Mouse (Mus musculus): ENCODE results near the gene Yeats4. TPM values are rescaled to one million over a fixed set of nuclear protein-coding genes. Genes with fewer than 3 reads are reported as not detected.
"Not testable (repeated sequence)": the region's sequence is repeated elsewhere in the genome, so short reads cannot be mapped to it uniquely, and the experiment has no call there.

The Yeats4 gene
- polyA plus RNA-seq, 1 experiment: 19.8 TPM

DNA sequence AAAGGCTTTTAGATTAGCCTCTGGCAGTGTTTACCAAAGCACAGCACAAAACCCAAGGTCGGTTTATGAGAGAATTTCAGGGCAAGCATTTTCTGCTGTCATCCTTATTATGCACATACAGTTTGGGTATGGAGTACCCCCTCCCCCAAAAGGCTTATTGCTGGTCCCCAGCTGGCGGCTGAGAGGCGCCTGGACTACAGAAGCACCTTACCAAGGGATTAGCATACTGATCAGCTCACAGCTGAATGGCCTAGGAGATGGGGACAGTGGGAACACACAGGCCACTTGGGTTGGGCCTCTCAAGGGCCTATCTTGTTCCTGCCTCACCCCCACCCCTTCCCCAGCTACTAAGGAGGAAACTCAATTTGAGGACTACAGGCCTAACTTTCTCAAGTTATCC, 1.5 kb downstream of the Yeats4 start:
- TF ChIP-seq POLR2A (IDR thresholded peaks at IDR 0.05; ENCODE audit: borderline replicate concordance, extremely low read depth, low read depth, low read length) (no peak), CTCF (IDR thresholded peaks at IDR 0.05; ENCODE audit: insufficient read depth, low read length) (no peak)
- 76% methylated on average over 3 of the region's 3 CpGs for WGBS

DNA sequence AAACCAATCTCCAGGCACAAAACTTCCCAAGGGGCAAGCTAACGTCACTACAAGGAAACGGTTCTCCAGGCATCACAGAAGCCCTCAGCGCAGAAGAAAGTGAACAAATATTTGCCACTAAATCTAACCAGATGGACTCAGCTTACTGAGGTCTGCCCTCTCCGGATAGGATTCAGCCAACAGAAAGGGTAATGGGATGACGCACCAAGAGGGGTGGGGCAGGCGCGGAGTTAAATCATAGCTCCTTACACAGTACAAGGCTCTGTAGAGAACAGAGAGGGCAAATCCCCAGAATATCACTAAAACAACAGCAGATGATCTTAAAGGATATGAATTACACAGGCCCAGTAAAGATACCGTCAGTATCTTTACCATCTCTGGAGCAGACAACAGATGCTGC, 6.0 kb downstream of the Yeats4 start:
- no peak for DNase-seq

More for the DNA sequence above, 1.5 kb downstream of the Yeats4 start:
- DNase-seq: no peak
- Histone ChIP-seq H3K4me1 (ENCODE audit: control insufficient read depth, insufficient read depth, low read length) (peaks cover 7% of the 10 kb centered on the region; the same call in 1 of the 2 replicates), H3K4me3 (replicated peaks; ENCODE audit: extremely low read depth, low read depth, low read length) (no peak overlapping the region)

DNA sequence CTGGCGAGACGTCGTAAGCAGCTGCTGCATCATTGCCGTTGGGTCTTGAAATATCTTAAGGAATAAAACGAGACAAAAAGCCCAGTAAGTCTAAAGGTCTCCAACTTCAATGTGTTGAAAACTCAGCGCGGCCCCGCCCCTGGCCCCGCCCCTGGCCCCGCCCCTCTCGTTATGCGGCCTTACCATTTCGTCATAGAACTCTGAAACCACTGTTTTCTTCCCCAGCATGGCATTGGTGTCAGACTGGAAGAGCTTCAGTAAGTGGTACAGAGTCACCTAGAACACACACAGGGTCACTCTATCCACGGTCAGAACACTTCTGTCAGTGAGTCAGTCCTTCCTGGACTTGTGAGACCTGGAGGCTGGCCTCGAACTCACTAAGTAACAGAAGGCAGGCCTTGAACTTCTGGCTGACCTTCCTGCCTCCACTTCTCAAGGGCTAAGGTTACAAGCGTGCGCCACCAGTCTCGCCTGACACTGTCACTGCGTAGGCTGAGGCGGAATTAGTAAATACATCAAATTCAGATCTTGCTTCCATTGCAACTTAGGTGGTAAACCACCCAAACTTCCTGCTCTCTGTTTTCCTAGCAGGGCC, 7.0 kb downstream of the Yeats4 start:
- 79% methylated on average over 20 of the region's 20 CpGs for WGBS
- Histone ChIP-seq H3K4me3 (replicated peaks; ENCODE audit: extremely low read depth, low read depth, low read length) (no peak overlapping the region), H3K4me1 (ENCODE audit: control insufficient read depth, insufficient read depth, low read length) (no peaks in the 10 kb centered on the region)
- TF ChIP-seq POLR2A (IDR thresholded peaks at IDR 0.05; ENCODE audit: borderline replicate concordance, extremely low read depth, low read depth, low read length) (no peak), CTCF (IDR thresholded peaks at IDR 0.05; ENCODE audit: insufficient read depth, low read length) (no peak)
- DNase-seq: no peak

More for the DNA sequence above, 6.0 kb downstream of the Yeats4 start:
- Histone ChIP-seq H3K4me3 (replicated peaks; ENCODE audit: extremely low read depth, low read depth, low read length) (no peak overlapping the region), H3K4me1 (ENCODE audit: control insufficient read depth, insufficient read depth, low read length) (no peaks in the 10 kb centered on the region)
- TF ChIP-seq POLR2A (IDR thresholded peaks at IDR 0.05; ENCODE audit: borderline replicate concordance, extremely low read depth, low read depth, low read length): no peak
- no peak for TF ChIP-seq CTCF (IDR thresholded peaks at IDR 0.05; ENCODE audit: insufficient read depth, low read length)
- WGBS: 94% methylated on average over 8 of the region's 8 CpGs

DNA sequence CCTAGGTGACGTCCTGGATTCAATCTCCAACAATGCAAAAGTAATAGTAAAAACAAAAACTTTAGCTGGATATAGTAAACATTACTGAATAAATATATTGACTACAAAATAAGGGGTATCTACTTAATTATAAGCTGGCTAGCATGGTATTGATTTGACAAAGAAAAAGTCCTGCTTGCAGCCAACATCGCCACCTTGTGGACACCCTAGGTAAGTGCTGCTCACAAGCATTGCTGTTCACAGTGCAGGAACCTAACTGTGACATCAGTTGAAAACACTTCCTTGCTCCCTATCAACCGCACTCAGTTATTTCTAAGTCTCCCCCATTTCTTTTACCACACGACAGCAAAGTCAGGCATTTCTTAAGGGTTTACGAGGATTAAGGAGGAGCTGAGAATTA, 7.5 kb downstream of the Yeats4 start:
- Histone ChIP-seq H3K4me3 (replicated peaks; ENCODE audit: extremely low read depth, low read depth, low read length) (no peak overlapping the region), H3K4me1 (ENCODE audit: control insufficient read depth, insufficient read depth, low read length) (no peaks in the 10 kb centered on the region)
- DNase-seq: no peak
- WGBS: 66% methylated on average over 5 of the region's 5 CpGs
- TF ChIP-seq POLR2A (IDR thresholded peaks at IDR 0.05; ENCODE audit: borderline replicate concordance, extremely low read depth, low read depth, low read length): no peak
- peak; percentile 85 for TF ChIP-seq CTCF (IDR thresholded peaks at IDR 0.05; ENCODE audit: insufficient read depth, low read length)

DNA sequence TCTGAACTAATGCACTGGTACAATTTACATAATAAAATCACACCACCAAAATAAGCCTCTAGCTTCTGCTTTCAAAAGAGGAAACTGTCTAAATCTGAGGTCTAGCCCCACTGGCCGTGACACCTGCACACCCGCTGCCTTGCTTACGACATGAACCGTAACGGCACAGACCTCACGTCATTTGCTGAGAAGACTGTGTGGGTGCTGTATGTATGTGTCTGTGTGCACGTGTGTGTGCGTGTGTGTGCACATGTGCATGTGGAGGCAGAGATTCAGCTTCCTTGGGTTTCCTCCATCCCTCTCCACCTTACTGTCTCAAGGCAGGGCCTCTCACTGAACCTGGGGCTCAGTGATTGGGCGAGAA, 8.2 kb downstream of the Yeats4 start:
- WGBS: 89% methylated on average over 9 of the region's 9 CpGs
- no peak overlapping the region for H3K4me3 ChIP-seq (replicated peaks; ENCODE audit: extremely low read depth, low read depth, low read length)
- no peaks in the 10 kb centered on the region for H3K4me1 ChIP-seq (ENCODE audit: control insufficient read depth, insufficient read depth, low read length)
- DNase-seq: no peak
- TF ChIP-seq POLR2A (IDR thresholded peaks at IDR 0.05; ENCODE audit: borderline replicate concordance, extremely low read depth, low read depth, low read length): no peak
- no peak for TF ChIP-seq CTCF (IDR thresholded peaks at IDR 0.05; ENCODE audit: insufficient read depth, low read length)

DNA sequence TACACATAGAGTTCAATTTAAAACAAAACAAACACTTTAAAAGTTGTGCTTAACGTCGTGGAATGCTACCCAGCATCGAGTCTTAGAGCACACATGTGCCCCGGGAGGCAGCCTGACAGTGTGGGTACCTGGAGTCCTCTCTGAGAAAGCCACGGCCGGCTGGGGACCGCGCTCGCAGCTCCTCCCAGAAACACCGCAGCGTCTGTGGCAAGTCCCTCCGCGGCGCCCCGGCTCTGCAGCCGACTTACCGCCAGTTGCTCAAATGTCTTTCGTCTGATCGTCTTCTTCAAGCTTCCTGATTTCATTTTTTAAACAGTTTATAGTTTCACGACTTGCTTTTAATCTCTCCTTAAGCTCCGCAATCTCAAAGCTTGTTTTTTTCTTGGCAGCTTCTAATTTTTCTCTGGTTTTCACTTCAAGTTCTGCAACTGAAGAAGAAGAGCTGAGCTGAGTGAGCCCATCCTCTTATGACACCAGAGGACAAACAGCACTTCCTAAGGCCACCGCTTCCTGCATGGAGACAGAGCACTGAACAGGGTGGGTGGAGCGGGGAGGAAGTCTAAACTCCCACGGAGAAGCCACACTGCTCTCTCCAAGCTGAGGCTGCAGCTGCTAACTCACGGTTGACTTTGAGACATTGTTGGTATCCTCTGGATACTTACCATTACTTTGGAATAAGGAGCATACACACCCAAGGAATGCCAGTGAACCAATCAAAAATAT, 8.7 kb downstream of the Yeats4 start:
- no peak for DNase-seq
- Histone ChIP-seq H3K4me1 (ENCODE audit: control insufficient read depth, insufficient read depth, low read length) (no peaks in the 10 kb centered on the region), H3K4me3 (replicated peaks; ENCODE audit: extremely low read depth, low read depth, low read length) (no peak overlapping the region)
- no peak for TF ChIP-seq POLR2A (IDR thresholded peaks at IDR 0.05; ENCODE audit: borderline replicate concordance, extremely low read depth, low read depth, low read length)
- TF ChIP-seq CTCF (IDR thresholded peaks at IDR 0.05; ENCODE audit: insufficient read depth, low read length): no peak
- 69% methylated on average over 25 of the region's 25 CpGs for WGBS

DNA sequence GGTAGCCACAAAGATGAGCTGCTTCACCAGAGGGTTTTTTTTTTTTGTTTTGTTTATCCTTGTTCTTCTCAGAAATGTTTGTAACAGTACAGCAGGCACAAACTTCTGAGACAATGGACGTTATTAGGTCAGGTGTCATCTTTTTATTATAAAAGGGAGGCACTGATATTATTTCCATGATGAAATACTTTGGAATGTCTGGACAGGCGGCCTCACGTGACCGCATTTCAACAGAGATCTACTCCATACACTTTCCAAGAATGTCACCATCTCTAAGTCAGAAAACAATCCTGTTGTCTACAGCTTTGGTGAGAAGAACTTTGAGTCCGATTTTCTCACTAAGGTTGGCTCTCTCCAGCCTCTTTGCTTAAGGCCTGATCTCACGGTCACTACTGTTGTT, 13.3 kb downstream of the Yeats4 start:
- no peaks in the 10 kb centered on the region for H3K4me1 ChIP-seq (ENCODE audit: control insufficient read depth, insufficient read depth, low read length)
- WGBS: 62% methylated on average over 6 of the region's 6 CpGs
- no peak overlapping the region for H3K4me3 ChIP-seq (replicated peaks; ENCODE audit: extremely low read depth, low read depth, low read length)
- DNase-seq: no peak
- TF ChIP-seq POLR2A (IDR thresholded peaks at IDR 0.05; ENCODE audit: borderline replicate concordance, extremely low read depth, low read depth, low read length) (no peak), CTCF (IDR thresholded peaks at IDR 0.05; ENCODE audit: insufficient read depth, low read length) (no peak)

DNA sequence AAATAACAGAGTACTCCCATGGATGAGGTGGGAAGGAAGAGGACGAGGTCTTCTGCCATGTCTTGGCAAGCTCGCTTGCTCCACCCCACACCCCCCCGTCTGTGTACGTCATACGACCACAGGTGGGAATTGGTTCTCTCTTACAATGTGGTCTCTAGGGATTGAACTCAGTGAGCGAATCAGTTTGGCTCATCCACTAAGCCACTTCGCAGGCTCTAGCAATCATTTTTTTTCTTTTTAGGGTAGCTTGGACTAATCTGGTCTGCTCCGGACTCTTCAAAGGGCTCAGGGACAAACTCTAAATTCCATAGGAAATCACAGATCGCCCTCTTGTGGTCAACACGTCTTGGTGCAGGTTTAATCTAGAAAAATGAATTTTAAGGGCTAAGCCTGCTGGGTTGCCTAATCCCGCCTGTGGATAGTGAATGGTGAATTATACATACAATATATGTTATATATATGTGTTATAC, 14.8 kb downstream of the Yeats4 start:
- peak; percentile 38 for TF ChIP-seq CTCF (IDR thresholded peaks at IDR 0.05; ENCODE audit: insufficient read depth, low read length)
- TF ChIP-seq POLR2A (IDR thresholded peaks at IDR 0.05; ENCODE audit: borderline replicate concordance, extremely low read depth, low read depth, low read length): no peak
- H3K4me3 ChIP-seq (replicated peaks; ENCODE audit: extremely low read depth, low read depth, low read length): peak overlapping the region; percentile 46
- H3K4me1 ChIP-seq (ENCODE audit: control insufficient read depth, insufficient read depth, low read length): no peaks in the 10 kb centered on the region
- WGBS: 7% methylated on average over 11 of the region's 11 CpGs
- DNase-seq: no peak

DNA sequence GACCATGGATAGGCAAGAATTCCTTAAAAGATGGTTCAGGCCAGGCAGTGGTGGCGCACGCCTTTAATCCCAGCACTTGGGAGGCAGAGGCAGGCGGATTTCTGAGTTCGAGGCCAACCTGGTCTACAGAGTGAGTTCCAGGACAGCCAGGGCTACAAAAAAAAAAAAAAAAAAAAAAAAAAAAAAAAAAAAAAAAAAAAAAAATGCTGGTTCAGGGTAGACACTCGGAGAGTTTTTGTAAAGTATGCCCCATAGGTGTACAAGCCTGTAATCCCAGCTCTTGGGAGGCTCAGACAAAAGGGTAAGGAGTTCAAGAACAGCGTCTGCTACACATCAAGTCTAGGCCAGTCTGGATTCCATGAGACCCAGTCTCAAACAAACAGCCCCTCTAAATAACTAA, 15.5 kb downstream of the Yeats4 start:
- H3K4me3 ChIP-seq (replicated peaks; ENCODE audit: extremely low read depth, low read depth, low read length); DNase-seq; H3K4me1 ChIP-seq (ENCODE audit: control insufficient read depth, insufficient read depth, low read length): not testable (repeated sequence)
- 86% methylated on average over 6 of the region's 6 CpGs for WGBS

DNA sequence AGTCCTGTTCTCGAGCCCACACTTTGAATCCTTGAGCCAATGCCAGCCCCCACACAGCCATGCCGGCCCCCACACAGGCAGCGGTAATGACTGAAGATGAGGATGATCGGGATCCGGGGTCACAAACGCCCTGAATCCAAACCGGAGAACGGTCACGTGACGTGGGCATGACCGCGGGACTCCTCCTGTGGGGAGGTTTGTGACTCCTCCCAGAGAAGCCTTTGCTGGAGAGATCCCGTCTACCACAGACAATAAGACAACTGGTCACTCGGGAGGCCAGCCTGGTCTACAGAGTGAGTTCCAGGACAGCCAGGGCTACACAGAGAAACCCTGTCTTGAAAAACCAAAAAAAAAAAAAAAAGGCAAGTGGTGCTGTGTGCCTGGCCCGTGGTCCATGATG, 16.1 kb downstream of the Yeats4 start:
- TF ChIP-seq POLR2A (IDR thresholded peaks at IDR 0.05; ENCODE audit: borderline replicate concordance, extremely low read depth, low read depth, low read length) (no peak), CTCF (IDR thresholded peaks at IDR 0.05; ENCODE audit: insufficient read depth, low read length) (no peak)
- H3K4me3 ChIP-seq (replicated peaks; ENCODE audit: extremely low read depth, low read depth, low read length): no peak overlapping the region
- WGBS: 85% methylated on average over 15 of the region's 15 CpGs
- no peak for DNase-seq
- H3K4me1 ChIP-seq (ENCODE audit: control insufficient read depth, insufficient read depth, low read length): peaks cover 3% of the 10 kb centered on the region; the same call in 1 of the 2 replicates
